Comparison of ENCODE assay signal across 15 mouse cellular contexts in the genomic region with DNA sequence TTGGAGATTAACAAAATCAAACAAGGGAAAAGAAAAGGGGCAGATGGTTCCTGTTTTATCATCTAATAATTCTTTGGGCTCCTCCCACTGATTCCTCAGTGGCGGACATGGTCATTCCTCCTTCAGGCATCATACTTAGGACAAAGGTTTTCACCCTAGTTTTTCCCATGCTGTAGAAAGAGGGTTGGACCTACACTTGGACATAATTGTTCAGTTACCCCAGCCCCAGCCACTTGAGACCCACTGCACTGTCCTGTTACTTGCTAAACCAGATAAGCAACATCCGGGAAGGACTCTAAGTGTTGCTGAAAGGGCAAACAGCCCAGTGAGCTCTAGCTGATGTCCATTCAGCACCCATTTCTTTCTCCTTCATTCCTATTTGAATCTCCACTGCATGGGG.
"Had no signal": no experiment of that assay in that cellular context is flagged by ENCODE, and none has a peak within 500 bp of the region (broad histone marks: within the 10 kb centered on the region; RNA-seq: fewer than 3 reads in every experiment).

No protein-coding gene starts in this region.

- H3K9me3 ChIP-seq: neural tube, embryonic 15.5 days; stomach, embryonic 15.5 days had no signal

- H3K4me1 ChIP-seq: stomach, embryonic 15.5 days had no signal

- H3K36me3 ChIP-seq: neural tube, embryonic 15.5 days; stomach, embryonic 15.5 days had no signal

- H3K27ac ChIP-seq: neural tube, embryonic 15.5 days; stomach, embryonic 15.5 days; stomach, postnatal 0 days had no signal

- DNase-seq: retina, postnatal 1 day; right cerebral cortex, adult 18-20 months; right cerebral cortex, postnatal 14 days; right cerebral cortex, postnatal 25 days; right cerebral cortex, postnatal 4 days; spleen, adult 18-20 months; thymus, adult 18-20 months; thymus, adult 2 months; thymus, postnatal 14 days; thymus, postnatal 25 days; thymus, postnatal 36 days; thymus, postnatal 4 days had no signal

- H3K27me3 ChIP-seq: neural tube, embryonic 15.5 days; stomach, embryonic 15.5 days had no signal

- H3K9ac ChIP-seq: neural tube, embryonic 15.5 days; stomach, embryonic 15.5 days had no signal

- H3K4me3 ChIP-seq: neural tube, embryonic 15.5 days; stomach, embryonic 15.5 days had no signal

- H3K4me2 ChIP-seq: neural tube, embryonic 15.5 days; stomach, embryonic 15.5 days had no signal
